Mouse (Mus musculus) large intestine, adult 2 months (tissue): ENCODE results near the gene Spns2. TPM values are rescaled to one million over a fixed set of nuclear protein-coding genes. Genes with fewer than 3 reads are reported as not detected.

Source experiments
- polyA plus RNA-seq: library from polyadenylated mRNA; depleted of rRNA; stranded (reverse); fragments of >200 nt; gene quantifications from 2 replicates; pipeline ENCODE4 v1.2.3, GENCODE M21; 2012; rRNA removed

Spns2 gene
- polyA plus RNA-seq, 1 experiment: 15.1 TPM

Other genes starting within 250 kb of the Spns2 start
- gene Slc13a5, start 222.7 kb downstream of the Spns2 start, polyA plus RNA-seq: 0.07 TPM in 1 of 2 replicates, not detected in the other
- gene Xaf1, start 188.3 kb downstream of the Spns2 start, polyA plus RNA-seq: 24.7 and 29.9 TPM in 2 replicates
- 0.05 TPM in 1 of 2 replicates, not detected in the other for gene Fbxo39, start 175.5 kb downstream of the Spns2 start, polyA plus RNA-seq
- gene Tekt1, start 127.5 kb downstream of the Spns2 start, polyA plus RNA-seq: not detected in 2 replicates
- 1.9 and 2.6 TPM in 2 replicates for gene Smtnl2, start 78.2 kb downstream of the Spns2 start, polyA plus RNA-seq
- gene Ggt6, start 54.4 kb downstream of the Spns2 start, polyA plus RNA-seq: 51.0 and 54.3 TPM in 2 replicates
- gene Mybbp1a, start 48.5 kb downstream of the Spns2 start, polyA plus RNA-seq: 34.1 and 39.2 TPM in 2 replicates
- gene Spns3, start 60.6 kb upstream of the Spns2 start, polyA plus RNA-seq: 2.5 and 7.4 TPM in 2 replicates
- 4.6 and 8.1 TPM in 2 replicates for gene Ube2g1, start 117.4 kb upstream of the Spns2 start, polyA plus RNA-seq
- gene Ankfy1, start 200.1 kb upstream of the Spns2 start, polyA plus RNA-seq: 25.5 and 35.2 TPM in 2 replicates